Mouse (Mus musculus): ENCODE data around the gene Shank2.

GRCm38 (mm10) chr7:144210526-144210925 lies 208.8 kb downstream of the Shank2 start:
- TF ChIP-seq CTCF (IDR thresholded peaks at IDR 0.05) (no peak), EP300 (IDR thresholded peaks at IDR 0.05) (no peak)

All from lung, postnatal 0 days (tissue).